Mouse (Mus musculus) cerebellum, postnatal 4 days (tissue): ENCODE results near the gene Eif4enif1.
A peak's percentile ranks its signal among the peaks of the same experiment; 100 is the strongest.
"Not testable (repeated sequence)": the region's sequence is repeated elsewhere in the genome, so short reads cannot be mapped to it uniquely, and the experiment has no call there.

ENCODE experiments used
- DNase-seq, 2 experiments: peaks; one replicate each; pipeline ENCODE4 v3.0.0; 2022; ENCODE audit warnings: low spot score in 2 of 2, mixed read lengths in 1 of 2

Eif4enif1 gene

DNA sequence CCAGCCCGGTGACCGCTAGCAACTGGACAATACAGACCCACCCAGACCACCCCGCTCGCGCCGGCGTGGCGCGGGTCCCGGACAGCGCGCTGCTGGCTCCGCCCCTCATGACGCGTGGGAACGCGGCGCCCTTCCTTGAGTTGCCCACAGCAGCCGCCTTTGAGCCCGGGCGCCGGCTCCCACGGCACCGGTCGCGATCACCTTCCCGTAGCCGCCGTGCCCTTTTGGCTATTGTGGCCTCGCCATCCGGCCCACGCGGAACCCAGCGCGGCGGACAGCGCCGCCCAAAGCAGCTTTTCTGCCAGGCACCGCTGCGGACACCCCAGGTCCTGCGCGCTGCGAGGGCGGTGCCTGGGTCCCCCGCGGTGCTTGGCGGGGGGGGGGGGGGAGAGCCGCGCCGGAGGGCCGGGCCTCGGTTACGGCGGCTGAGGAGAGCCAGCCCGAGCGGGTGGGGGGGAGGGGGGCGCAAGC, at the start of gene Eif4enif1:
Gene Eif4enif1, plus strand, starts transcription at position 162 of the 471 bp plus-strand sequence.
- DNase-seq = peak; percentile 76 to 92

DNA sequence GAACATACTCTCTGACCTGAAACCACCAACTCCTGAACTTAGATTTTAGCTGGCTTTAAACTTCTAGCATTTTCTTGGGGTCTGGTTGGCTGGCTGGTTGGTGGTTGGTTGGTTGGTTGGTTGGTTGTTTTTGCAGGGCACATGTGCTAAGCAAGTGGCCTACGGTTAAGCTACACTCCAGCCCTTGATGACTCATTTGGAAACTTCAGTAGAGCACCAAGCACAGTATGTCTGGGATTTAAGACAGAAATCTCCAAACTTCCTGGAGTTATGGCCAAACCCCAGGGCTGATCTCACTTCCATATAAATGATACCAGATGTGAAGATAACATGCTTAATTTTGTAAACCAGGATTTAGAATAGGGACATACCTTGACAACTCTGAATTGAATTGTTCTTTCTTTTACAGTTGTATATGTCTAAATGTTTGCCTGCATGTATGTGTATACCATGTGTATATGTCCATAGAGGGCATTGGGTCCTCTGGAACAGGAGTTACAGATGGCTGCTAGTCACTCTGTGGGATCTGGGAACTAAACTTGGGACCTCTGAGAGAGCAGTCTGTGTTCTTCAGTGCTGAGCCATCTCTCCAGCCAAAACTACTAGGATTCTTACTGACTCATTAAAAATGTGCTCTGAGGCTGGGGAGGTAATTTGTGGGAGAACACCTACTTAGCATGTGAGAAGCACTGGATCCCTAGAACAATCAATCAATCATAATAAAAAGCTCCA, 48.4 kb upstream of the Eif4enif1 start:
- peak; percentile 75 to 83 for DNase-seq

DNA sequence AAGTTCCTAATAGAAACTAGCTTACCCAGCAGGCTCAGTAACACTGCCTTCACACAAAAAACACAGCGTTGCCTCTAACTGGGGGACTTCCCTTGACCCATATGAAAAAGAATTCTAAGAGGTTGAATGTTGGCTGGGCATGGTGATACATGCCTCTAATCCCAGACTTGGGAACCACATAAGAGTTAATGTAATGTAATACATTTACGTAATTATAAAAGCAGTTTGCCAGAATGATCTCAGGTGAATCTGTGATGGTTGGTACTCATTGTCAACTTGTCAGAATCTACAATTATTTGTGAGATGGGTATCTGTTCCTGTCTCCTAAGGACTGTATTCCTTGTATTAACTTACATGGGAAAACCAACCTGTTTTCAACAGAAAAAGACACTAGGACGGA, 45.2 kb upstream of the Eif4enif1 start:
- DNase-seq = not testable (repeated sequence)

DNA sequence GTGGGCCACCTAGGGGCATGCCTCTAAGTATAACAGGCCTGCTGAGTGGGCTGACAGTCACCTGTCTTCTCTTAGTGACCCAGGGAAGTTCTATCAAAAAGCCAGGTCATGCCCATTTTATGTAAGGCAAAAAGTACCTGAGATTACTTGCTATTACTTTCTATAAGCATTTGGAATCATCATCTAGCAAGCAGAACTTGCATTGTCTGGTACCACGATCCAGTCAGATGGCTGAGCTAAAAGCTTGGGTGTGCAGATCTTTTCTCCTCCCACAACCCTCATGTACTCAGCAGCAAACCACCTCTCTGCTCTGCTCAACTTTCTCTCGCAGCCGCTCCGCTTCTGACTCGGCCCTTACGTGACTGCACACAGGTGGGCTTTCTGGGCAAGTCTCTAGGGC, 44.2 kb upstream of the Eif4enif1 start:
- DNase-seq = peak in 1 of 2 experiments; percentile 26

DNA sequence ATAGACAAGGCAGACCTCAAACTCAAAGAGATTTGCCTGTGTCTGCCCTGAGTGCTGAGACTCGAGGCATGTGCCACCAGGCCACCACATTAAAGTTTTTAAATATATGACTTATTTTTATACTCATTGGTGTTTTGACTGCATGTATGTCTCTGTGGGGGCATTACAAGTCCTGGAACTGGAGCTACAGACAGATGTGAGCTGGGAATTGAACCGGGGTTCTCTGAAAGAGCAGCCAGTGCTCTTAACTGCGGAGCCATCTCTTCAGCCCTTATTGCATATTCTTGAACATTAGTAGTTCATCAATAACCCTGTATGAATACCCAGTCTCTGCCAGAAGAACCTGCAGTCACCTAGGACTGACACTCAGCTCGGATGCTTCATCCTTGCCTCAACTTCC, 43.4 kb upstream of the Eif4enif1 start:
- not testable (repeated sequence) for DNase-seq

DNA sequence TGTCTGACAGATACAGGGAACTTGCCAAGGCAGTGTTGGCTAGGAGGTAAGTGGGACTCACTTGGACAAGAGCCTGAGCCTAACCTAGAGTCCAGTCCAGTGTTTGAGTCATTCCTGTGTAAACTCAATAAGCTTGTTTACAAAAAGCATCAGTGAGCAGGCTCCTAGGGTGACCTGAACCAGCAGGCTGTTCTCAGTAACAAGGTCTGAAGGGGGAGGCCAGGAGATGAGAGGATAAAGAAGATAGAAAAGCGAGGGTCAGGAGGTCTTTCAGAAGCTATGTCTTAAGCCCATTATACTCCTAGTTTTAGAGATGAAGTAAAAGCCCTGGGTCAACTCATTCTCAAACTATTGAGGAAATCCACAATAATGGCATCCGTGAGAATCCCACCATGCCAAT, 40.8 kb upstream of the Eif4enif1 start:
- peak; percentile 73 to 82 for DNase-seq

DNA sequence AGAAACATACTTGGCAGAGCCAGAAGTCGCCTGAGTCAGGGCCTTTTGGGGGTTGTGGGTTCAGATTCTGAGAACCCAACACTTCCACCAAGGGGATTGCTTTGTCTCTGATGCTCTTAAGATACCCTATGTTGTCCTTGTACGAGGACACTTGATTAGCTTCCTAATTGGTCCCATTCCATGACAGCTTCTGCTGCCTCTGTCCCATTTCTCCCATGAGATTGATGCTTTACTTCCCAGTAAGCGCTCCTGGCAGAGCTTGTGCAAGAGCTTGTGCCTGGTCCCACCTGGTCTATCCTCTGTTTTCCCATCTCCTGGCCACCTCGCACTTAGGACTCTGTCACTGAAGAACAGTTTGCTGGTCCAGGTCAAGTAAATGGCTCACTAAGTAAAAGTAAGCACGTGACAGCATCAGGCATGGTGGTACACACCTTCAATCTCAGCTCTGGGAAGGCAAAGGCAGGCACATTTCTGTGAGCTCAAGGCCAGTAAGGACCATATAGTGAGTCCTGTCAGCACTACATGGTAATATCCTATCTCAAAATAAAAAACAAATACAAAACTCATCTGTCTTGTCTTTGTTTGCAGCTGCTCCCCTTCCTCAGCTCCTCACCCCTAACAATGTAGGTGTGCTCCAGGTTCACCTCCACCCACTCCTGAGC, 39.8 kb upstream of the Eif4enif1 start:
- peak; percentile 72 to 78 for DNase-seq

DNA sequence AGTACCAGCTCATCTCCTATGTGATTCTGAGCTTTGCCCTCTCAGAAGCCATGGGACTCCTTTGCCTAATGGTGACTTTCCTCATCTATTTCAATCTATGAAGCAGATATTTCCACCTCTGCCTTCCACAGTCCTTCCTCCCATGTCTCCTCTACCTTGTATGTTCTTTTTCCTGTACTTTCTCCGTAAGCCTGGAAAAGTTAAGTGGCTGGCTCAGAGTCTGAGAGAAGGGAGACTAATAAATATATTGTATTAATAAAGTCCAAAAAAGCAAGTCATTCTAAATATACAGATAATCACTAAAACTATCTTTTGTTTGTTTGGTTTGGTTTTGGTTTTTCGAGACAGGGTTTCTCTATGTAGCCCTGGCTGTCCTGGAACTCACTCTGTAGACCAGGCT, 39.1 kb upstream of the Eif4enif1 start:
- DNase-seq = peak; percentile 45 to 58

DNA sequence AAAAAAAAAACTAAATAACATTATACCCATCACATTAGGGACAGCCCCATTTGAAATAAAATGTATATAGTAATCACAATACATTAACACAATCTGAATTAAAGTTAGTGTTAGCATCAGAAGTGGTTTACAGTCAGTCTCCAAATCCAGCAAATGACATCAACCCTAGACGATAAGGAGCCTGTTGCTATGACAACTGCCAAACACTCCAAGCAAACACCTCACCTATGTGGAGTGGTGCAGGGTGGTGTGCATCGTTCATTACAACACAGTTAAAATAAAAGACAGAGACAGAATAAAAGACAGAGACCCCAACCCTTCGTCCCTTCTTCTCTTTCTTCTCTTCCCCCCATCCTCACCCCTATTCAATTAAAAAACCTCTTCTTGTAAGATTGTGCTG, 38.5 kb upstream of the Eif4enif1 start:
- not testable (repeated sequence) for DNase-seq

DNA sequence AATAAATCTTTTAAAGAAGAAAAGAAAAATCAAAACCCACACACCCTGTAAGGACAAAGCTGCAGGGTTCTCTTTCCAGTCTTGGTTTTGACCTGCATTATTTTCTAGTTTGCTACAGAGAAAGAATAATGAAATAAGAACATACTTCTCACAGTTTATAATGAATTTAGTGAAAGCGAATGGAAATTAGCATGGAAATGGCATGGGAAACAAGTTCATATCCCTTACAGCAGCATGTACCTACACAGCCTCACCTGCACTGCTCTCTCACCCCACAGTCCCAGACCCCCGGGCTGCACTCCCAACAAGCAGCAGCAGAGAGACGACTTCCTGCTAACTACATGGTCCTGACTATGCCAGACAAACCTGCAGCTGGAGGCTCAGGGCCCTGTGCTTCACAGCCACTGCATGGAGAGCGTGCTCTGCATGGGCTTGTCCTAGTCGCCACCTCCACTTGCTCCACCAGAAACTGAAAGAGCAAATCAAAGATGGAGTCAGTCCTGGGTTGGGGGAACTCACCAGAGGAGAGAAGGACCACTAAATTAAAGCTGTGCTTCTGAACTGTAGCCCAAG, 36.9 kb upstream of the Eif4enif1 start:
- DNase-seq = not testable (repeated sequence)

DNA sequence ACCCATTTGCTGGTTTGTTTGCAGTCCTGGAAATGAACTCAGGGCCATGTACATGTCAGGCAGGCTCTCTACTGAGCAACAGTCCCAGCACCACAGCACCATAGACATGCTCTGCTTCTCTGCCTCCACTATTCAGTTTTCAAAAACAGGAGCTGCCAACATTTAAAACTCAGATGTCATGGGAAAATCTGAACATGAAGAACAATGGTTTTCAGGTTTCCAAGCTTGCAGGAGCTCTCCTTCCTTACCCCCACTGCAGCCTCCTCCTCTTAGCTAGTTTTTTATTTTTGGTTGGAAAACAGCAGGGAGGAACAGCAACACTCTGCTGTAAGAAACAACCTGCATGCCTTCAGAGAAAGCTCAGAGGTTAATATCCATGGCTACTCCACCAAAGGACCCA, 35.9 kb upstream of the Eif4enif1 start:
- peak in 1 of 2 experiments; percentile 31 for DNase-seq

DNA sequence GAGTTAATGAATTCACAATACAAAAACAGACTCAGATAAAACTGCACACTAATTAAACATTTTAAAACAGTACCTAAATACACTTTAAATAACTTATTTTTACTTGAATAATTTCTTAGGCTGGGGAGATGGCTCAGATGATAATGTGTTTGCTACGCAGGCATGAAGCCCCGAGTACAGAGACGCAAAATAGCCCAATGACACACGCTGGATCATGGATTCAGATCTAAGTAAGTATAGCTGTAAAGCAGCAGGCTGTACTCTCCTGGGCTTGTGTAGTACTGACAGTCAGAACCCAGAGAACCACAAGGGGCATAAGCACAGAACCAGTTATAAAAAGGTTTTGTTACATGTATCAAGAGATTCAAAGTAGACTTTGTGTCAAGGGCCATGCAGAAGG, 35.1 kb upstream of the Eif4enif1 start:
- not testable (repeated sequence) for DNase-seq

DNA sequence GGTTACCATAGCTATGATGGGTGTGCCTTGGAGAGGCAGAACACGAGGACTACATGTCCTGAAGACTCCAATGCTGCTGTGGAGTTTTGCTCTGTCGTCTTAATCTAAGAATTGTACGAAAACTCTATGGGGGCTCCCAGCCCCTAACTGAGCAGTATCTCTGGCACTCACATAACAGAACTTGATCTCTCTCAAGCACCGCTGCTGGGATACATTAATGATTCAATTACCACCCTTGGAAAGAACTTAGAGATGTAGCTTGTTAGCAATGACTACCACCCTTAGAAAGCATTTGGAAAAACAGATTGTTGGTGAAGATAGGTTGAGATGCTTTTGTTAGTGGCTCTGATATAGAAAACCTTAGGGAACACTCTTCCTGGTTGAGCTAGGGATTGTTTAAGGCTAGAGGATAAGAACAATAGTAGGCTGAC, 34.6 kb upstream of the Eif4enif1 start:
- DNase-seq = peak; percentile 55 to 65

DNA sequence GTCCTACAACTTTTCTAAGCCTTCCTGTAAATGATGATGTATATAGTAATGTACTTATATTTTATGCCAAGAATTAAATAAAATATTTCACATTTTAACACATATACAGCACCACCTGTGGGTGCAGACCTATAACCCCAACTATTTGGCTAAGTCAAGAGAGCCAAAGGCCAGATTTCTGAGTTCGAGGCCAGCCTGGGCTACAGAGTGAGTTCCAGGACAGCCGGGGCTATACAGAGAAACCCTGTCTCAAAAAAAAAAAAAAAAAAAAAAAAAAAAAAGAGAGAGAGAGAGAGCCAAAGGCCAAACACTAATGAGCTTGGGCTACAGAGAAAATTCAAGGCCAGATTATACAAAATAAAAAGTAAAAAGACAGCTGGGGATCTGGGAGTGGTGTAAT, 33.1 kb upstream of the Eif4enif1 start:
- peak; percentile 42 to 62 for DNase-seq

DNA sequence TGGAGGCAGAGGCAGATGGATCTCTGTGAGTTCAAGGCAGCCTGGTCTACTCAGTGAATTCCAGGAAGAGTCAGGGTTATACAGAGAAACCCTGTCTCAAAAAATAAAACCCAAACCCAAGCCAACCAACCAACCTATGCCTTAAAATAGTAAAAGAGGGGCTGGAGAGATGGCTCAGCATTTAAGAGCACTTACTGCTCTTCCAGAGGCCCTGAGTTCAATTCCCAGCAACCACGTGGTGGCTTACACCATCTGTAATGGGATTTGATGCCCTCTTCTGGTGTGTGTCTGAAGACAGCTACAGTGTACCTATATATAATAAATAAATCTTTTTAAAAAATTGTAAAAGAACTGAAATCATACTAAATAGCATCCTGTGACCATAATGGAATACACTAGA, 30.3 kb upstream of the Eif4enif1 start:
- DNase-seq = peak; percentile 60 to 81

DNA sequence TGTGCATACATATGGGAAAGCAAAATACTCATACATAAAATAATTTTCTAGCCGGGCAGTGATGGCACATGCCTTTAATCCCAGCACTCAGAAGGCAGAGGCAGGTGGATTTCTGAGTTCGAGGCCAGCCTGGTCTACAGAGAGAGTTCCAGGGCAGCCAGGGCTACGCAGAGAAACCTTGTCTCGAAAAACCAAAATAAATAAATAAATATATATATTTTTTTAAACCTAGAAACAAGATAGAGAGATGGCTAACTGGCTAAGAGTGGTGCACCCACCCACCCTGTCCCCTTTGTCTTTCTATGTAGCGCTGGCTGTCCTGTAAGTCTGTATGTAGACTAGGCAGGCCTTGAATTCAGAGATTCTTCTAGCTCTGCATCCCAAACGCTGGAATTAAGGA, 29.7 kb upstream of the Eif4enif1 start:
- DNase-seq = not testable (repeated sequence)

DNA sequence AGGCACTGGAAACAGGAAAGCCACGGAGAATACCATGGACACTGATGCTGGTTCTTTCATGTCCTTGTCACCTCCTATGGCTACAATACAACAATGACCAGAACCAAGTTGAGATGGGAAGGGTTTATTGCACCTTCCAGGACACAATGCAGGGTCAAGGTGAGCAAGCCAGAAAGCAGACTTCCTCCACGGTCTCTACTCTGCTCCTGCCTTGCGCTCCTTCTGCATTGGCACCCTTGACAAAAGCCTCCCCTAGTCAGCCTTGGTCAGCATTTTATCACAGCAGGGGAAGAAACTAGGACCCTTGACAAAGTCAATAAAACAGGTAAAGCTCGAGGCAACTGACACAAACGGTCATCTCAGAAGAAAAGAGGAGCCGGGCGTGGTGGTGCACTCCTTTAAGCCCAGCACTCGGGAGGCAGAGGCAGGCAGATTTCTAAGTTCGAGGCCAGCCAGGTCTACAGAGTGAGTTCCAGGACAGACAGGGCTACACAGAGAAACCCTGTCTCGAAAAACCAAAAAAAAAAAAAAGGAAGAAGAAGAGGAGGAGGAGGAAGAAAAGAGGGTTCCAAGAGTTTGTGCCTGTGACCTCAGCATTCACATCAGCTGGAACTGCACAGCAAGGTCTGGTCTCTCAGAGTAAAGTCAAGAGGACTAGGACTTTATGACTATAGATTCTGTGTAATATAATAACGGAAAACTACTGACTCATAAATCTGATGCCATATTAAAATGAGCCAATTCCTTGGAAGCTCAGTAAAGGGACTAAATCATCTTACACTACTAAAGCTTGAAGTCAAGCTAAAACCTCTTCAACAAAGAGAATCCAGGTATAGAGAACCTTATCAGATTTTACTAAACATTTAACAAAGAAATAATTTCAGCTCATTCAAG, 28.5 kb upstream of the Eif4enif1 start:
- peak; percentile 76 to 95 for DNase-seq

DNA sequence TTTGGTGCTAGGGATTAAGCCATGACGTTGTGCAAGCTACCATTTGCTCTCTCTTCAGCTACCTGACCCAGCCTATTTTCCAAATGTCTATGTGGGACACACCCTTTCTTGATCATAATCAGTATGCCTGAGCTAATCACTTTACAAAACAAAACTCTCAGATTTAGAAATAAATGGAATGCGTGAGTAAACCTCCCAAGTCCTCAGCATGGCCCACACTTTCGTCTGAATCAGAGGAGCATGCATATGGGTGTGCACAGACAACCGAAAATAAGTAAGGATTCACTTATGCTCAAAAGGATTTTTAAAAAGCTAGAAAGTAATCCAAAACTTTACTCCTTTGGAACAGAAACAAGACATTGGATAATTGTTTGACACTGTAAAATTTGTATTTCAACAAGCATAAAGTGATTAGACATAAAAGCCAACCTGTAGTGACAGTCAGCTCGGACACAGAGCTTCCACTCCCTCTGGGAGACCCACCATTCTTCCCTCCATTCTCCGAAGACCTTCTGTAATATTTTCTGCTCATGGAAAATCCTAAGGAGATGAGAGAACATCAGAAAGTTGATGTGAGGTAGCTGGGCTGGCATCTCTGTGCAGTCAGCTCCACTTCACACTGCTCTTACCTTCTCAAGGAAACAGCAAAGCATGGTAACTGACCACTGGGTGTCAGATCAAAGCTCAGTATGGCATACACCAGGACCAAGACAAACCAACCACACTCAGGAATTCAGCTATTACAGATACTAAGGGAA, 23.0 kb upstream of the Eif4enif1 start:
- DNase-seq = peak; percentile 61 to 80

DNA sequence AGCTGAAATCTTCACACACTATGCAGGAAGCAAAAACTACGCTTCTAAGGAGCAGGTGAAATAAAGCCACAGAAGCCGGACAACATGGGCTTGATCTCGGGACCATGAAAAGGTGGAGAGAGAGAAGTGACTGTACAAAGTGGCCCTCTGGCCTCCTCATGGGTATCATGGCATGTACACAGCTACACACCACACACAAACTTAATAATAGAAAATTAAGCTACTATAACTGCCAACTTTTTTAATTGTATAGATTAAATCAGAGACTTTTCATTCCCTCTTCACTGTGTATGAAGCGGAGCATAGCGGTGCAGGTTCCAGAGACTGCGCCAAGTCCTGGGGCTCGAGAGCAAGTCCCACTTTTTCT, 22.5 kb upstream of the Eif4enif1 start:
- DNase-seq = peak; percentile 44 to 56

DNA sequence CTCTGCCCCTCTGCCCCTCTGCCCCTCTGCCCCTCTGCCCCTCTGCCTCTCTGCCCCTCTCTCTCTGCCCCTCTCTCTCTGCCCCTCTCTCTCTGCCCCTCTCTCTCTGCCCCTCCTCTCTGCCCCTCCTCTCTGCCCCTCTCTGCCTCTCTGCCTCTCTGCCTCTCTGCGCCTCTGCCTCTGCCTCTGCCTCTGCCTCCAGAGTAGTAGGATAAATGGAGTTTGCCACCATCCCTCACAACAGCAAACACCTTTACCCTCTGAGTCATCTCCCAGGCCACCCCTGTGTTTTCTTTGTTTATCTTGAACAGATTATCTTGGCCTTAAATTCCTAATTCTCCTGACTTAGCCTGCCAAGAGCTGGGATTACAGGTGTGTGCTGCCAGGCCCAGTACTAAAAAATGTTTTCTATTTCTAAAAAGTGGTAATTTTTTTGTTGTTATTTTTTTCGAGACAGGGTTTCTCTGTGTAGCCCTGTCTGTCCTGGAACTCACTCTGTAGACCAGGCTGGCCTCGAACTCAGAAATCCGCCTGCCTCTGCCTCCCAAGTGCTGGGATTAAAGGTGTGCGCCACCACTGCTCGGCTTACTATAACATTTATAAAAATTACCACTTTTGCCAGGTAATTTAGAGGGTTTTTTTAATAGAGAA, 21.6 kb upstream of the Eif4enif1 start:
- not testable (repeated sequence) for DNase-seq
